Mouse (Mus musculus): Measurements from ENCODE around the gene Fgd2. TPM values are rescaled to one million over a fixed set of nuclear protein-coding genes. Genes with fewer than 3 reads are reported as not detected.
"Not testable (repeated sequence)": the region's sequence is repeated elsewhere in the genome, so short reads cannot be mapped to it uniquely, and the experiment has no call there.

Gene Fgd2
- polyA plus RNA-seq, 1 experiment from 2014 or later, result 2.2 TPM

GRCm38 (mm10) chr17:29342010-29342910 lies 18.5 kb upstream of the Fgd2 start:
- H3K9me3 ChIP-seq (ENCODE audit: control insufficient read depth, low read length), result no peaks in the 10 kb centered on the region
- no peak overlapping the region for H3K9ac ChIP-seq (ENCODE audit: low read length)
- no peak overlapping the region for H3K4me3 ChIP-seq (ENCODE audit: low read depth, low read length)
- H3K27me3 ChIP-seq (ENCODE audit: control insufficient read depth, insufficient read depth, low read length), result no peaks in the 10 kb centered on the region
- no peak overlapping the region for H3K4me2 ChIP-seq
- no peak for DNase-seq (ENCODE audit: low spot score, missing footprints)
- peaks cover 24% of the 10 kb centered on the region for H3K36me3 ChIP-seq (ENCODE audit: control insufficient read depth, insufficient read depth, low read length)
- ATAC-seq (ENCODE audit: low FRiP score), result 0 out of 2 replicates have a peak, but pooled peaks have one; percentile 14
- 55% methylated on average over 13 of the region's 13 CpGs for WGBS
- H3K27ac ChIP-seq (ENCODE audit: low read depth, low read length), result no peak overlapping the region; the same call in 1 of the 2 replicates
- peaks cover 25% of the 10 kb centered on the region for H3K4me1 ChIP-seq (ENCODE audit: control insufficient read depth, insufficient read depth, low read length)

GRCm38 (mm10) chr17:29343241-29343640 lies 17.5 kb upstream of the Fgd2 start:
- WGBS, result 91% methylated on average over 5 of the region's 5 CpGs
- ATAC-seq (ENCODE audit: low FRiP score) (no peak), DNase-seq (ENCODE audit: low spot score, missing footprints) (no peak)
- no peaks in the 10 kb centered on the region for H3K27me3 ChIP-seq (ENCODE audit: control insufficient read depth, insufficient read depth, low read length)
- H3K36me3 ChIP-seq (ENCODE audit: control insufficient read depth, insufficient read depth, low read length), result peaks cover 18% of the 10 kb centered on the region
- no peak overlapping the region for H3K9ac ChIP-seq (ENCODE audit: low read length)
- no peak overlapping the region for H3K27ac ChIP-seq (ENCODE audit: low read depth, low read length)
- H3K4me1 ChIP-seq (ENCODE audit: control insufficient read depth, insufficient read depth, low read length), result peaks cover 27% of the 10 kb centered on the region
- H3K9me3 ChIP-seq (ENCODE audit: control insufficient read depth, low read length), result no peaks in the 10 kb centered on the region
- no peak overlapping the region for H3K4me2 ChIP-seq
- no peak overlapping the region for H3K4me3 ChIP-seq (ENCODE audit: low read depth, low read length)

GRCm38 (mm10) chr17:29345272-29345671 lies 15.4 kb upstream of the Fgd2 start:
- DNase-seq (ENCODE audit: low spot score, missing footprints), result no peak
- H3K9ac ChIP-seq (ENCODE audit: low read length), result no peak overlapping the region
- no peak for ATAC-seq (ENCODE audit: low FRiP score)
- peaks cover 29% of the 10 kb centered on the region for H3K4me1 ChIP-seq (ENCODE audit: control insufficient read depth, insufficient read depth, low read length)
- peaks cover 4% of the 10 kb centered on the region; the same call in 1 of the 2 replicates for H3K36me3 ChIP-seq (ENCODE audit: control insufficient read depth, insufficient read depth, low read length)
- H3K9me3 ChIP-seq (ENCODE audit: control insufficient read depth, low read length), result no peaks in the 10 kb centered on the region
- no peaks in the 10 kb centered on the region for H3K27me3 ChIP-seq (ENCODE audit: control insufficient read depth, insufficient read depth, low read length)
- H3K4me3 ChIP-seq (ENCODE audit: low read depth, low read length), result no peak overlapping the region
- no peak overlapping the region for H3K4me2 ChIP-seq
- 95% methylated on average over 12 of the region's 12 CpGs for WGBS
- H3K27ac ChIP-seq (ENCODE audit: low read depth, low read length), result no peak overlapping the region

GRCm38 (mm10) chr17:29346496-29347125 lies 14.1 kb upstream of the Fgd2 start:
- no peaks in the 10 kb centered on the region for H3K27me3 ChIP-seq (ENCODE audit: control insufficient read depth, insufficient read depth, low read length)
- peak; percentile 1; the same call in 1 of the 2 replicates for ATAC-seq (ENCODE audit: low FRiP score)
- no peaks in the 10 kb centered on the region for H3K9me3 ChIP-seq (ENCODE audit: control insufficient read depth, low read length)
- DNase-seq (ENCODE audit: low spot score, missing footprints), result peak; percentile 90
- peak overlapping the region; percentile 48; the same call in 1 of the 2 replicates for H3K27ac ChIP-seq (ENCODE audit: low read depth, low read length)
- peak overlapping the region; percentile 96 for H3K4me3 ChIP-seq (ENCODE audit: low read depth, low read length)
- peaks cover 4% of the 10 kb centered on the region; the same call in 1 of the 2 replicates for H3K36me3 ChIP-seq (ENCODE audit: control insufficient read depth, insufficient read depth, low read length)
- H3K4me2 ChIP-seq, result peak overlapping the region; percentile 83
- peaks cover 27% of the 10 kb centered on the region for H3K4me1 ChIP-seq (ENCODE audit: control insufficient read depth, insufficient read depth, low read length)
- WGBS, result 7% methylated on average over 11 of the region's 11 CpGs
- H3K9ac ChIP-seq (ENCODE audit: low read length), result peak overlapping the region; percentile 90

GRCm38 (mm10) chr17:29347126-29347644 lies 13.5 kb upstream of the Fgd2 start:
- Histone ChIP-seq H3K27ac (ENCODE audit: low read depth, low read length) (peak overlapping the region; percentile 48; the same call in 1 of the 2 replicates), H3K4me3 (ENCODE audit: low read depth, low read length) (peak overlapping the region; percentile 96), H3K27me3 (ENCODE audit: control insufficient read depth, insufficient read depth, low read length) (no peaks in the 10 kb centered on the region), H3K4me1 (ENCODE audit: control insufficient read depth, insufficient read depth, low read length) (peaks cover 21% of the 10 kb centered on the region), H3K9me3 (ENCODE audit: control insufficient read depth, low read length) (no peaks in the 10 kb centered on the region), H3K9ac (ENCODE audit: low read length) (peak overlapping the region; percentile 90), H3K36me3 (ENCODE audit: control insufficient read depth, insufficient read depth, low read length) (peaks cover 4% of the 10 kb centered on the region; the same call in 1 of the 2 replicates), H3K4me2 (peak overlapping the region; percentile 83)
- DNase-seq (ENCODE audit: low spot score, missing footprints), result peak; percentile 92
- peak; percentile 66; the same call in 1 of the 2 replicates for ATAC-seq (ENCODE audit: low FRiP score)
- 1% methylated on average over 45 of the region's 45 CpGs for WGBS

GRCm38 (mm10) chr17:29347645-29348256 lies 13.0 kb upstream of the Fgd2 start, which contains the start of gene Mtch1:
Gene Mtch1 (minus strand): TSS chr17:29347934.
- Histone ChIP-seq H3K27me3 (ENCODE audit: control insufficient read depth, insufficient read depth, low read length) (no peaks in the 10 kb centered on the region), H3K9ac (ENCODE audit: low read length) (peak within 1 kb of the TSS; percentile 90), H3K27ac (ENCODE audit: low read depth, low read length) (peak within 1 kb of the TSS; percentile 68), H3K36me3 (ENCODE audit: control insufficient read depth, insufficient read depth, low read length) (peaks cover 4% of the 10 kb centered on the region; the same call in 1 of the 2 replicates), H3K4me2 (peak within 1 kb of the TSS; percentile 83), H3K4me3 (ENCODE audit: low read depth, low read length) (peak within 1 kb of the TSS; percentile 96), H3K9me3 (ENCODE audit: control insufficient read depth, low read length) (no peaks in the 10 kb centered on the region), H3K4me1 (ENCODE audit: control insufficient read depth, insufficient read depth, low read length) (peaks cover 17% of the 10 kb centered on the region)
- peak; percentile 100 for DNase-seq (ENCODE audit: low spot score, missing footprints)
- 1% methylated on average over 42 of the region's 53 CpGs for WGBS
- peak; percentile 97 for ATAC-seq (ENCODE audit: low FRiP score)

GRCm38 (mm10) chr17:29348996-29349395 lies 11.7 kb upstream of the Fgd2 start:
- Histone ChIP-seq H3K36me3 (ENCODE audit: control insufficient read depth, insufficient read depth, low read length) (peaks cover 2% of the 10 kb centered on the region; the same call in 1 of the 2 replicates), H3K4me2 (no peak overlapping the region), H3K4me1 (ENCODE audit: control insufficient read depth, insufficient read depth, low read length) (peaks cover 17% of the 10 kb centered on the region), H3K4me3 (ENCODE audit: low read depth, low read length) (no peak overlapping the region), H3K27me3 (ENCODE audit: control insufficient read depth, insufficient read depth, low read length) (no peaks in the 10 kb centered on the region), H3K9me3 (ENCODE audit: control insufficient read depth, low read length) (no peaks in the 10 kb centered on the region), H3K27ac (ENCODE audit: low read depth, low read length) (no peak overlapping the region), H3K9ac (ENCODE audit: low read length) (no peak overlapping the region)
- DNase-seq (ENCODE audit: low spot score, missing footprints), result no peak
- WGBS, result 82% methylated on average over 2 of the region's 2 CpGs
- ATAC-seq (ENCODE audit: low FRiP score), result no peak

- H3K27ac ChIP-seq (ENCODE audit: low read depth, low read length); H3K36me3 ChIP-seq (ENCODE audit: control insufficient read depth, insufficient read depth, low read length); H3K9ac ChIP-seq (ENCODE audit: low read length); H3K4me3 ChIP-seq (ENCODE audit: low read depth, low read length); H3K9me3 ChIP-seq (ENCODE audit: control insufficient read depth, low read length); H3K27me3 ChIP-seq (ENCODE audit: control insufficient read depth, insufficient read depth, low read length); DNase-seq (ENCODE audit: low spot score, missing footprints); ATAC-seq (ENCODE audit: low FRiP score); H3K4me2 ChIP-seq: not testable (repeated sequence)
- WGBS, result 68% methylated on average over 5 of the region's 5 CpGs
- H3K4me1 ChIP-seq (ENCODE audit: control insufficient read depth, insufficient read depth, low read length), result peaks cover 24% of the 10 kb centered on the region
These were observed 9.7 kb upstream of the Fgd2 start for GRCm38 (mm10) chr17:29351056-29351455.
